Mouse (Mus musculus) embryonic facial prominence, embryonic 15.5 days (tissue): ENCODE measurements around the gene Prss30. TPM values are rescaled to one million over a fixed set of nuclear protein-coding genes. Genes with fewer than 3 reads are reported as not detected.
"Not testable (repeated sequence)": the region's sequence is repeated elsewhere in the genome, so short reads cannot be mapped to it uniquely, and the experiment has no call there.

Source experiments
- ATAC-seq: fragments of 200-750 bp; cut with Nextera tagmentation; 2 replicates; pipeline ENCODE4 v1.8.0; 2017; ENCODE audit warnings: low read depth, moderate TSS enrichment; ENCODE audit not compliant: insufficient number of reproducible peaks, low FRiP score, low TSS enrichment
- H3K27ac ChIP-seq: fragments of 300-500 bp; sonication (generic); replicated peaks from 2 replicates; pipeline ENCODE4 v1.5.1; 2015; ENCODE audit warnings: mild to moderate bottlenecking, inconsistent platforms
- H3K27me3 ChIP-seq: fragments of 300-500 bp; sonication (generic); 2 replicates; pipeline ENCODE4 v1.6.1; 2015; ENCODE audit warnings: inconsistent platforms
- H3K36me3 ChIP-seq: fragments of 300-500 bp; sonication (generic); 2 replicates; pipeline ENCODE4 v1.6.1; 2015; ENCODE audit warnings: mild to moderate bottlenecking, inconsistent platforms
- H3K4me1 ChIP-seq: fragments of 300-500 bp; sonication (generic); 2 replicates; pipeline ENCODE4 v1.6.1; 2015; ENCODE audit warnings: inconsistent platforms
- H3K4me2 ChIP-seq: fragments of 300-500 bp; sonication (generic); replicated peaks from 2 replicates; pipeline ENCODE4 v1.6.1; 2015; ENCODE audit warnings: mild to moderate bottlenecking, inconsistent platforms
- H3K4me3 ChIP-seq: fragments of 300-500 bp; sonication (generic); replicated peaks from 2 replicates; pipeline ENCODE4 v1.5.1; 2015; ENCODE audit warnings: mild to moderate bottlenecking, inconsistent platforms
- H3K9ac ChIP-seq: fragments of 300-500 bp; sonication (generic); 2 replicates; pipeline ENCODE4 v1.6.1; 2015; ENCODE audit warnings: inconsistent platforms
- H3K9me3 ChIP-seq: fragments of 300-500 bp; sonication (generic); replicated peaks from 2 replicates; pipeline ENCODE4 v1.6.1; 2016; ENCODE audit warnings: inconsistent platforms
- WGBS: fragments of 180-500 bp; shearing (Covaris S2); methylation state at CpG from one replicate; pipeline ENCODE4 v1.1.7; 2015; 5-methylcytosine and 5-hydroxymethylcytosine counted together
- microRNA-seq: library from miRNA; unstranded; fragments of <30 nt; microRNA quantifications from one replicate; pipeline ENCODE4, GENCODE M21; 2016; ENCODE audit warnings: borderline number of aligned reads
- polyA plus RNA-seq: library from polyadenylated mRNA; unstranded; fragments of >200 nt; fragmentation: Nextera tagmentation; extraction: Ambion mirVana; gene quantifications from 2 replicates; pipeline ENCODE4 v1.2.1, GENCODE M21; 2015

Gene Prss30
- polyA plus RNA-seq, 1 experiment from 2014 or later = not detected

- not testable (repeated sequence) for ATAC-seq, H3K4me2 ChIP-seq, H3K27me3 ChIP-seq, H3K4me3 ChIP-seq, H3K9me3 ChIP-seq, H3K27ac ChIP-seq, H3K9ac ChIP-seq, H3K4me1 ChIP-seq, H3K36me3 ChIP-seq
- WGBS = 67% methylated on average over 4 of the region's 4 CpGs
Measured at GRCm38 (mm10) chr17:23950828-23951227, 29.5 kb downstream of the Prss30 start.

- WGBS = 74% methylated on average over 2 of the region's 2 CpGs
- ATAC-seq = no peak
Measured at GRCm38 (mm10) chr17:23949068-23949467, 31.3 kb downstream of the Prss30 start.

GRCm38 (mm10) chr17:23947486-23947885, 32.9 kb downstream of the Prss30 start:
- H3K27ac ChIP-seq, H3K27me3 ChIP-seq, ATAC-seq, H3K4me2 ChIP-seq, H3K36me3 ChIP-seq, H3K4me3 ChIP-seq, H3K9me3 ChIP-seq, H3K9ac ChIP-seq, H3K4me1 ChIP-seq: not testable (repeated sequence)
- 74% methylated on average over 4 of the region's 4 CpGs for WGBS

More at GRCm38 (mm10) chr17:23949068-23949467, 31.3 kb downstream of the Prss30 start:
- H3K27me3 ChIP-seq = no peaks in the 10 kb centered on the region
- H3K4me3 ChIP-seq = no peak overlapping the region
- no peak overlapping the region for H3K9ac ChIP-seq
- no peaks in the 10 kb centered on the region for H3K36me3 ChIP-seq
- H3K4me1 ChIP-seq = no peaks in the 10 kb centered on the region
- H3K27ac ChIP-seq = no peak overlapping the region
- no peaks in the 10 kb centered on the region for H3K9me3 ChIP-seq
- H3K4me2 ChIP-seq = no peak overlapping the region

GRCm38 (mm10) chr17:23941372-23941771, 39.0 kb downstream of the Prss30 start, which contains the start of gene Sbp:
Gene Sbp, plus strand, starts transcription at chr17:23941672.
- Histone ChIP-seq H3K36me3 (no peaks in the 10 kb centered on the region), H3K9me3 (no peaks in the 10 kb centered on the region), H3K9ac (no peak within 1 kb of the TSS), H3K27ac (no peak within 1 kb of the TSS), H3K4me1 (no peaks in the 10 kb centered on the region), H3K4me3 (no peak within 1 kb of the TSS), H3K27me3 (no peaks in the 10 kb centered on the region), H3K4me2 (no peak within 1 kb of the TSS)
- no peak for ATAC-seq

GRCm38 (mm10) chr17:23931157-23931556, 49.2 kb downstream of the Prss30 start:
- no peaks in the 10 kb centered on the region for H3K36me3 ChIP-seq
- H3K9ac ChIP-seq = no peak overlapping the region
- H3K27me3 ChIP-seq = no peaks in the 10 kb centered on the region
- no peak overlapping the region for H3K4me2 ChIP-seq
- H3K4me1 ChIP-seq = no peaks in the 10 kb centered on the region
- WGBS = 71% methylated on average over 5 of the region's 5 CpGs
- no peak overlapping the region for H3K4me3 ChIP-seq
- no peak overlapping the region for H3K27ac ChIP-seq
- no peaks in the 10 kb centered on the region for H3K9me3 ChIP-seq
- ATAC-seq = no peak

GRCm38 (mm10) chr17:23925090-23925493, 55.3 kb downstream of the Prss30 start:
- Histone ChIP-seq H3K27ac (peak overlapping the region; percentile 95), H3K36me3 (no peaks in the 10 kb centered on the region), H3K4me1 (peaks cover 12% of the 10 kb centered on the region), H3K9ac (peak overlapping the region; percentile 40), H3K27me3 (no peaks in the 10 kb centered on the region), H3K9me3 (no peaks in the 10 kb centered on the region), H3K4me3 (peak overlapping the region; percentile 61), H3K4me2 (peak overlapping the region; percentile 86)
- WGBS = 0% methylated on average over 14 of the region's 14 CpGs
- ATAC-seq = peak; percentile 88

- H3K4me3 ChIP-seq = peak overlapping the region; percentile 61
- WGBS = under 1% methylated on average over 29 of the region's 29 CpGs
- peaks cover 12% of the 10 kb centered on the region for H3K4me1 ChIP-seq
- peak overlapping the region; percentile 95 for H3K27ac ChIP-seq
- no peaks in the 10 kb centered on the region for H3K9me3 ChIP-seq
- H3K4me2 ChIP-seq = peak overlapping the region; percentile 86
- no peaks in the 10 kb centered on the region for H3K27me3 ChIP-seq
- peak overlapping the region; percentile 41 for H3K9ac ChIP-seq
- H3K36me3 ChIP-seq = no peaks in the 10 kb centered on the region
- ATAC-seq = peak; percentile 97
Measured at GRCm38 (mm10) chr17:23924531-23925007, 55.8 kb downstream of the Prss30 start.

Small RNAs within 50 kb of the gene (microRNA-seq; reads per million reads assigned to microRNA genes)
- not detected for gene Gm27700

Other genes starting within 250 kb of the Prss30 start
- 20.9 and 27.2 TPM in 2 replicates for gene Paqr4, start 239.7 kb downstream of the Prss30 start, polyA plus RNA-seq
- gene Kremen2, start 234.7 kb downstream of the Prss30 start, polyA plus RNA-seq = 36.8 and 38.2 TPM in 2 replicates
- gene Flywch1, start 209.0 kb downstream of the Prss30 start, polyA plus RNA-seq = 71.9 and 72.1 TPM in 2 replicates
- 38.3 and 44.0 TPM in 2 replicates for gene Flywch2, start 194.5 kb downstream of the Prss30 start, polyA plus RNA-seq
- 489 and 525 TPM in 2 replicates for gene Srrm2, start 190.0 kb downstream of the Prss30 start, polyA plus RNA-seq
- 1,038 and 1,104 TPM in 2 replicates for gene Elob, start 151.4 kb downstream of the Prss30 start, polyA plus RNA-seq
- gene Prss33, start 144.5 kb downstream of the Prss30 start, polyA plus RNA-seq = 0.49 and 0.85 TPM in 2 replicates
- gene Prss32, start 136.7 kb downstream of the Prss30 start, polyA plus RNA-seq = 0.12 TPM in 1 of 2 replicates, not detected in the other
- gene Prss41, start 136.4 kb downstream of the Prss30 start, polyA plus RNA-seq = 1.8 and 2.0 TPM in 2 replicates
- not detected in 2 replicates for gene Prss21, start 112.5 kb downstream of the Prss30 start, polyA plus RNA-seq
- 3.1 TPM in 1 of 2 replicates, not detected in the other for gene Dcpp1, start 99.7 kb downstream of the Prss30 start, polyA plus RNA-seq
- gene Dcpp2, start 99.7 kb downstream of the Prss30 start, polyA plus RNA-seq = not detected in 2 replicates
- 1.0 and 6.6 TPM in 2 replicates for gene Dcpp3, start 63.1 kb downstream of the Prss30 start, polyA plus RNA-seq
- not detected in 2 replicates for gene Sbp, start 38.9 kb downstream of the Prss30 start, polyA plus RNA-seq
- not detected in 2 replicates for gene Sbpl, start 25.3 kb downstream of the Prss30 start, polyA plus RNA-seq
- 3.2 and 3.4 TPM in 2 replicates for gene Prss22, start 17.5 kb upstream of the Prss30 start, polyA plus RNA-seq
- 4.6 and 4.9 TPM in 2 replicates for gene Prss27, start 57.6 kb upstream of the Prss30 start, polyA plus RNA-seq
- 62.1 and 64.5 TPM in 2 replicates for gene Kctd5, start 92.9 kb upstream of the Prss30 start, polyA plus RNA-seq
- gene Pdpk1, start 170.4 kb upstream of the Prss30 start, polyA plus RNA-seq = 39.2 and 40.1 TPM in 2 replicates
- 35.3 and 37.5 TPM in 2 replicates for gene Amdhd2, start 183.2 kb upstream of the Prss30 start, polyA plus RNA-seq
- 539 and 547 TPM in 2 replicates for gene Atp6v0c, start 189.1 kb upstream of the Prss30 start, polyA plus RNA-seq
- gene Tbc1d24, start 225.0 kb upstream of the Prss30 start, polyA plus RNA-seq = 5.5 and 8.6 TPM in 2 replicates
- 10.5 and 11.0 TPM in 2 replicates for gene Ntn3, start 229.0 kb upstream of the Prss30 start, polyA plus RNA-seq
- gene Tedc2, start 240.3 kb upstream of the Prss30 start, polyA plus RNA-seq = 11.6 and 13.0 TPM in 2 replicates